Mouse (Mus musculus) cerebellum, adult 8-10 months (tissue): ENCODE data around the gene Dhx58.
"Not testable (repeated sequence)": the region's sequence is repeated elsewhere in the genome, so short reads cannot be mapped to it uniquely, and the experiment has no call there.

Experiments used
- DNase-seq: peaks from one replicate; pipeline ENCODE4 v3.0.0; 2022

Gene Dhx58

GRCm38 (mm10) chr11:100697921-100698320, 6.2 kb downstream of the Dhx58 start:
- no peak for DNase-seq

DNA sequence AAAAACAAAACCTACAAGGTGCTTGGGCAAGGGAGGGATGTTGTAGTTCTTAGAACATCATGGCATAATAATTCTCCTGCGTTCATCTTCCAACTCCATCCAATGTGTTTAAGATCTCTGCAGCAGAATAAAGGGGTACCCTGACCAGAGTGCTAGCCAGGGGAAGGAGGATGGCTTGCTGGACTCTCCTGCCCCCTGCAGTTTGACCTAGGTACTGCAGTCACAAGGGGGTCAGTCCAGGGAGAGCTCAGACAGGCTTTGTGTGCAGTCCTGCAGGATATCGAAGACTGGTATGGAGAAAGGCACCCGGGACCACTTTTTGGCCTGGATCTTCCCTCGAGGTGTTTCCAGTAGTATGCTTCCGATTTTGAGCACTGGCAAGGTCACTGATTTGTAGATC, 9.1 kb downstream of the Dhx58 start:
- DNase-seq, result peak; percentile 74

- DNase-seq, result no peak
Observed at GRCm38 (mm10) chr11:100693154-100693553, 10.9 kb downstream of the Dhx58 start.

GRCm38 (mm10) chr11:100692164-100692616, 11.9 kb downstream of the Dhx58 start, which contains the start of gene Zfp385c:
TSS of gene Zfp385c (minus strand) at chr11:100692455.
- DNase-seq, result no peak

- DNase-seq, result no peak
Observed at GRCm38 (mm10) chr11:100690389-100690788, 13.7 kb downstream of the Dhx58 start.

- no peak for DNase-seq
Observed at GRCm38 (mm10) chr11:100688443-100688842, 15.6 kb downstream of the Dhx58 start.

DNA sequence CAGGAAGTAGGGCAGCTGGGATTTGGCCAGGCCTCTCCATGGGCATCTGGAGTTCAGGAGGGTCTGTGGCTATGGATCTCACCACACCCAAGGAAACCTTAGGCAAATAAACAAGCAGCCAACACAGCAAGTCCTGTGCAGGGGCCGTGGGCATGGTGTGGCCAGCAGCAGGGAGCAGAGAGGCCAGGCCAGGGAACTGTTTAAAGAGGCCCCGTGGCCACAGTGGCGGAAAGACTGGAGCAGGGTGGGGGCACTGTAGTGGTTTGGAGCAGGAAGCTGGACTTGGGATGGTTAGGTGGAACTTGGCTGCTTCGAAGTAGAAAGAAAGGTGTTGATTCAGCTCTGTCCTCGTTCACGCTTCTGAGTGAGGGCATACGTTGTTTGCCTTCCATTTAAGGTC, 16.8 kb downstream of the Dhx58 start:
- DNase-seq, result no peak

DNA sequence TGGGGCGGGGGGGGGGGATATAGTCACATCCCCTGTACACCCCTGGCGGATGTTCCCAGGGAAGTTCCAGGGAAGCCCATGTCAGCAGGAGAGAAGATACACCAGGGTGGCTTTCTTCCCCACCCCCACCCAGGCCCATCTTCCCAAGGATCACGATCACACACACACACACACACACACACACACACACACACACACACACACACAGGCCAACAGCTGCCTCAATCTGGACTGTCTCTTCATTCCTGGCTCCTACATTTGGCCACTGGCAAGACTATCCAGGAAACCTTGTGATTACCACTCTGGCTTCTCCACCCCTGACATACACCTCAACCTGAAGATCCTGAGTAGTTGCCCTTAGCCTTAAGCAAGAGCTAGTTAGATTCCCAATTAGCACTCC, 18.7 kb downstream of the Dhx58 start:
- DNase-seq, result no peak

GRCm38 (mm10) chr11:100684084-100684483, 20.0 kb downstream of the Dhx58 start:
- DNase-seq, result no peak

GRCm38 (mm10) chr11:100682526-100682925, 21.5 kb downstream of the Dhx58 start:
- no peak for DNase-seq

DNA sequence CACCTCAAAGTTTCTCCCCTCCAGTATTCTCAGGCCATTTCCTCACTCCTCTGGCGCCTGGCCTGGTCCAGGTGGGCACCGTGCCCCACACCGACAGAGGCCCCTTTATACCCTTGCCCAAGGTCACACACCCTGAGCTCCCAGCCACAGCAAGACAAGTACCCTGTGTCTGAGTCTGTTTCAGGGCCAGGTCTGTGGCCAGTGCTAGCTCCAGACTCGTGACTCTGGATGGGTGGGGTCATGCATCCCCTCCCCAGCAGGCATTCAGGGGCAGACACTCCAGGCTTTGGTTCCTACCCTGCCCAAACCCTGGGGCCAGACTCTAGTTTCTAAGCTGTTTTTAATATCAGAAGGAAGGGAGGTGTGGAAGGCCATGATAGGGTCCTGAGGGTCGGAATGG, 22.2 kb downstream of the Dhx58 start:
- DNase-seq, result no peak

DNA sequence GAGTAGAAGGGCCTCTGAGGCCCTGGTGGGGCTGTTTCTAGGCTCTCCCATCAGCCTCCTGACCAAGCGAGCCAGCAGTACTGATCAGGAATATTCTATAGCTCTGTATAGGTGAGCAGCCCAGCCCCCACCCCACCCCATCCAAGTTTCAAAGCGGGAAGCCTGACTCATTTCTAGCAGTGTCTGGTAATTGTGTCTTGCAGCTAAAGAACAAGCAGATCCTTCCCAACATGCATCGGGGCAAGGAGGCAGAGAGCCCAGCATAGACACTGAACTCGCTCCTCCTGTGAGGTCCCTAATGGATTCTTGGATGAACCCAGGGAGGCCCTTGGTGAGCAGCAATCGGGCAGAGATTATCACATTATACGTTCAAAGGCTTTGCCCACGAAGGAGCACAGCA, 26.3 kb downstream of the Dhx58 start:
- no peak for DNase-seq

DNA sequence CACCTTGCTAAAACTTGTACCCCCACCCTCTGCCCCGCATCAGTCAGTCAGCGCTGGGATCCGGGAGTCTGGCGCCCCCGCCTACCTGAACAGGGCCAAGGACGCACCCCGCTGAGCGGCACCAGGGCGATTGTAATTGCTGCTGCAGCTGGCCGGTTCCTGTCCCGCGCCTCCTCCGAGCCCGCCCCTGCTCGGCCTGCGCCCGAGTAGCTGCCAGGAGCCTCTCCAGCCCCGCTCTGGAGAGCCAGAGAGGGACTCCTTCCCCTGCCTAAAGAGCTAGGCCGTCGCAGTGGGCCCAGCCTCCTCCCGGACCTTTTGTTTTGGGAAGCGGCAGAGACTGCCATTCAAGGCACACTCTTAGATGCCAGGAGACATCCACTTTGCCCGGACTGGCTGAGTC, 30.9 kb downstream of the Dhx58 start:
- no peak for DNase-seq

- no peak for DNase-seq
Observed at GRCm38 (mm10) chr11:100671956-100672355, 32.1 kb downstream of the Dhx58 start.

DNA sequence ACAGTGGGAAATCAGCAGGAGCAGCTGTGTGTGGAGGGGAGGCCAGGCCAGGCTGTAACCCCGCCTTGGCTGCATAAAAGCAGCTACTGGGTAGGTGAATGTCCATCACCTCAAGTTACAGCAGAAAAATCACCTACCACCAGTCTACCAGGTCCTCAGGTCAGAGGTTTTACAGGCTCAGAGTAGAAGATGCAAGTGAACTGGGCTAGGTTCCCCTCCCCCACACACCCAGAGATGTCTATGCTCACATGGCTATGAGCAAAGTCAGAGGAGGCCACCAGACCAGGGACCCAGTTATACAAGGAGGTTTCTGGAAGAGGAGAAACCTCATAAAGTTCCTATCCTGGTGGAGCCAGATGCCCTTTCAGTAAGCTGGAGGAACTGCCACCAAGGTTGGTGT, 33.0 kb downstream of the Dhx58 start:
- DNase-seq, result no peak

GRCm38 (mm10) chr11:100659806-100660205, 44.3 kb downstream of the Dhx58 start:
- DNase-seq, result no peak

DNA sequence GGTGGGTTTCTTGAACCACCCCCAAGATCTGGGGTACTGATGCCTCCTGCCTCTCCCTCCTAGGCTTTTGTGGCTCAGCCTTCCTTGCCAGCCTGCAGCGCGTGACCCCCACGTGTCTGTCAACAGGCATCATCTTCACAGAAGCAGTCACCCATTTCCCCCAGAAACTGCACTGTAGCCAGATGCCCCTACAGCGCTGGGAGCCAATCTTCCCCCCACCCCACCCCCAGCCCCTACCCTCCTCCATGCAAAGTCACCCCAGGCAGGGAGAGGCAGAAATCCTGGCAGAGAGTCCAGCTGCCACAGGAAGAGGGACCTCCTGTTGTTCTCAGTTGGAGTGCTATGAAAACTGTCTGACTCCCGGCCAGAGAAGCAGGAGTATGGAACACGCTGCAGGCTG, 47.6 kb downstream of the Dhx58 start:
- no peak for DNase-seq

DNA sequence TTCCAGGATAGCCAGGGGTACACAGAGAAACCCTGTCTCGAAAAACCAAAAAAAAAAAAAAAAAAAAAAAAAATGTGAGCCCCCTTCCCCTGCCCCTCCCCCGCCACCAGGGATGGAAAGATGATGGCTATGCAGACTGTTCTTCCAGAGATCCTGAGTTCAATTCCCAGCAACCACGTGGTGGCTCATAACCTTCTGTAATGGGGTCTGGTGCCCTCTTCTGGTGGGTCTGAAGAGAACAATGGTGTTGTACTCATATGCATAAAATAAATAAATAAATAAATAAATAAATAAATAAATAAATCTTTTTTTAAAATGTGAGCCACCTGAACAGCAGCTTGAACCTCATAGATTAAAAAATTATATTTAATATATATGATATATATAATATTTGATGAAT, 48.5 kb downstream of the Dhx58 start:
- DNase-seq, result not testable (repeated sequence)

- DNase-seq, result no peak
Observed at GRCm38 (mm10) chr11:100651748-100652147, 52.3 kb downstream of the Dhx58 start.

DNA sequence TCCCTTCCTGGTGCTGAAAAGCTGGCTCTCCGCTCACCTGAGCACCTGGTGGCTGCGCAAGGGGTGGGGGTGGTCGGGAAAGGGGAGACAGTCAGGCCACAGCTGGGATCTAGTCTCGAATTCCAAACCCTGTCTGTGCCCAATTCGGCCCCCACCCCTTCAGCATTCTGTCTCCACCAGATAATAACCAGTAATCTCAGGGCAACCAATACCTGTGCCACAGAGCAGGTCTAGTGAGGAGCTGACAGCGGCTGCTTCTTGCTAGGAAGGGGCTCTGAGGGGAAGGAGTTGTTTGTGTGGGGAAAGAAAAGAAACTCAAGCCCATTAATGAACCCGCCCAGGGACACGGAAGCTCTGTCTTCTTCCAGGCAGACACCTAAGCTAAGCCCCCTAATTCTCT, 52.9 kb downstream of the Dhx58 start:
- DNase-seq, result no peak

- DNase-seq, result no peak
Observed at GRCm38 (mm10) chr11:100648405-100648804, 55.7 kb downstream of the Dhx58 start.

DNA sequence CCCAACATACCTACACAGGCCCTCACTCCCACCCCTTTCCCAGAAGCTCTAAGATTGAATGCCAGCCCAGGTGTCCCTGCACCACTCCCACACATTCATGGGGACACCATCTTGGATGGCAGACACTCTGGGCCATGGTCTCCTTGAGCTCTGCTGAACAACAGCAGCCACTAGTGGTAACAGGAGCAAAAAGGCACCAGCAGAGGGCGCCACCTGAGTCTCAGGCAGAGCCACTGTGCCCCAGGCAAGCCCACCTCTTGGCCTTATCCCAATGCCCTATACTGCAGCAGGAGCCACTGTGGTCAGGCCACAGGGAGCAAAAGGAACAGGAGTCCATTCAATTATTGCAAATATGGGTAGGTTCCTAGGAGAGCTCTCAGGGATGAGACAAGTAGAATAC, 57.8 kb downstream of the Dhx58 start:
- DNase-seq, result no peak
